Mouse (Mus musculus): ENCODE results near the gene Vmn2r103. TPM values are rescaled to one million over a fixed set of nuclear protein-coding genes. Genes with fewer than 3 reads are reported as not detected.

The Vmn2r103 gene
- not detected in 2 replicates for polyA plus RNA-seq (2015; fragmentation: Nextera tagmentation; extraction: Ambion mirVana)

GRCm38 (mm10) chr17:19773063-19773462 lies at the start of gene Vmn2r103:
Gene Vmn2r103, plus strand, starts transcription at chr17:19773363.
- Histone ChIP-seq H3K9ac (no peak within 1 kb of the TSS), H3K27ac (no peak within 1 kb of the TSS), H3K4me2 (no peak within 1 kb of the TSS), H3K9me3 (no peaks in the 10 kb centered on the region), H3K4me3 (no peak within 1 kb of the TSS), H3K27me3 (no peaks in the 10 kb centered on the region), H3K4me1 (no peaks in the 10 kb centered on the region), H3K36me3 (no peaks in the 10 kb centered on the region)
- no peak for ATAC-seq (ENCODE audit: insufficient number of reproducible peaks, insufficient read depth, low FRiP score, low TSS enrichment, low read depth)
- 57% methylated on average over 4 of the region's 4 CpGs for WGBS

- no peaks in the 10 kb centered on the region for H3K27me3 ChIP-seq
- no peak overlapping the region for H3K27ac ChIP-seq
- 0 out of 2 replicates have a peak, but pooled peaks cover 3% of the 10 kb centered on the region for H3K9me3 ChIP-seq
- no peak overlapping the region for H3K4me3 ChIP-seq
- no peak for ATAC-seq (ENCODE audit: insufficient number of reproducible peaks, insufficient read depth, low FRiP score, low TSS enrichment, low read depth)
- no peak overlapping the region for H3K4me2 ChIP-seq
- H3K36me3 ChIP-seq: no peaks in the 10 kb centered on the region
- H3K4me1 ChIP-seq: no peaks in the 10 kb centered on the region
- H3K9ac ChIP-seq: no peak overlapping the region
- 84% methylated on average over 4 of the region's 4 CpGs for WGBS
Measured at GRCm38 (mm10) chr17:19778994-19779393, 5.8 kb downstream of the Vmn2r103 start.

GRCm38 (mm10) chr17:19789248-19789647 lies 16.1 kb downstream of the Vmn2r103 start:
- H3K9ac ChIP-seq: no peak overlapping the region
- no peak overlapping the region for H3K4me3 ChIP-seq
- H3K36me3 ChIP-seq: no peaks in the 10 kb centered on the region
- peaks cover 5% of the 10 kb centered on the region; the same call in 1 of the 2 replicates for H3K9me3 ChIP-seq
- H3K4me1 ChIP-seq: no peaks in the 10 kb centered on the region
- no peak overlapping the region for H3K4me2 ChIP-seq
- no peak overlapping the region for H3K27ac ChIP-seq
- no peaks in the 10 kb centered on the region for H3K27me3 ChIP-seq
- ATAC-seq (ENCODE audit: insufficient number of reproducible peaks, insufficient read depth, low FRiP score, low TSS enrichment, low read depth): no peak
- WGBS: 77% methylated on average over 1 of the region's 1 CpGs

Other genes with a start within 250 kb of the Vmn2r103 start
- gene Vmn2r101, start 196.1 kb upstream of the Vmn2r103 start, polyA plus RNA-seq (2015; fragmentation: Nextera tagmentation; extraction: Ambion mirVana): not detected in 2 replicates
- gene Vmn2r102, start 113.0 kb upstream of the Vmn2r103 start, polyA plus RNA-seq (2015; fragmentation: Nextera tagmentation; extraction: Ambion mirVana): not detected in 2 replicates

Data from embryonic facial prominence, embryonic 13.5 days (tissue).